Mouse (Mus musculus): ENCODE data around the gene Tet3.
A peak's percentile ranks its signal among the peaks of the same experiment; 100 is the strongest.

The Tet3 gene

GRCm38 (mm10) chr6:83439781-83440180, 19.1 kb downstream of the Tet3 start:
- no peak for DNase-seq (ENCODE audit: low spot score)

GRCm38 (mm10) chr6:83439119-83439767, 19.6 kb downstream of the Tet3 start:
- no peak for DNase-seq (ENCODE audit: low spot score)

DNA sequence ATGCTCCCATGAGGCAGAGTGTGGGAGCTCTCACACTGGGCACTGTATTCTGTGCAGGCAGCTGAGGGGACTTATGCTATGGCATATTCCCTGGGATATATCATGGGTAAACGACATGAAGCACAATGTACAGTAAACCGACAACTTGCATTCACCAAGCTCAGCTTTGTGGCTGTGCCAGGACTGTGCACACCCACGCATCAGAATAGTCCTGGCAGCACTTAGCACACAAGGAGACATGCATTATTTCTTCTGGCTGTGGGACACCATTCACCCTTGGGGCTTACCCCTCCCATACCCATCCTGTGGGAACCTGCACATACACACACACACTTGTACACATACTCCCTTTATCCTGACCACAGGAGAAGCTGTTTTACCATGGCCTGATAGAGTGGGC, 20.3 kb downstream of the Tet3 start:
- no peak for DNase-seq (ENCODE audit: low spot score)

- no peak for DNase-seq (ENCODE audit: low spot score)
These were observed 21.1 kb downstream of the Tet3 start for GRCm38 (mm10) chr6:83437802-83438201.

DNA sequence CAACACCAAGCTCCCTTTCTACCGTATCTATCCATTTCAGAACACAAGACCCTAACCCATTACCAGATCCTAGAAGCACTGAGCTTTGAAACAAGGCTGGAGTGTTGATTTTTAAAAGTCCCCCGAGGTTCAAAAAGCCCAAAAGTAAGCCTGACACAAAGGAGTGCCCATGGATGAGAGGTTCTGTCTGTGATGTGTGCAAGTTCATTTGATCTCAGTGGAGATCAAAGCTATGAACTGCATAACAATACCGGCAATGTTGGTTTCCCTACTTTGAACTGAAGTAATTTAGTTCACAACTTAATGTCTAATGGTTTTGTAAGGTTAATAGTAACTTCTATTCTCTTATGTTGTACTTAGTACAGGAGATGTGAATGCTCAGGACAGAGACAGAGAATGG, 21.7 kb downstream of the Tet3 start:
- no peak for DNase-seq (ENCODE audit: low spot score)

DNA sequence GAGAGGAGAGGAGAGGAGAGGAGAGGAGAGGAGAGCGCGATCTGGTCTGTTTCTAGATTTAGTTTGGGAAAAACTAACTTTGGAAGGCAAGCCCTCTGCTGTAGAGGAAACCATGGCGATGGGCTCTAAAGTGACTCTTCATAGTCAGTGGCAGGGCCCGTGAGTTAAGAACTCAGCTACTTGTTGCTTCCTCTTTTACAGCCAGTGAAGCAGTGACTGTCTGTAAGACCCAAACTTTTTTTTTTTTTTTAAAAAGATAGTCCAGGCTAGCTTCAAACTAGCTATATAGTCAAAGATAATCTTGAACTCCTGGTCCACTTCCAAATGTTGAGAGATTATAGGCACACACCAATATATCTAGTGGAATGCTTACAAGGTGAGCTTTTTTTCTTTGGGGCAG, 22.3 kb downstream of the Tet3 start:
- no peak for DNase-seq (ENCODE audit: low spot score)

DNA sequence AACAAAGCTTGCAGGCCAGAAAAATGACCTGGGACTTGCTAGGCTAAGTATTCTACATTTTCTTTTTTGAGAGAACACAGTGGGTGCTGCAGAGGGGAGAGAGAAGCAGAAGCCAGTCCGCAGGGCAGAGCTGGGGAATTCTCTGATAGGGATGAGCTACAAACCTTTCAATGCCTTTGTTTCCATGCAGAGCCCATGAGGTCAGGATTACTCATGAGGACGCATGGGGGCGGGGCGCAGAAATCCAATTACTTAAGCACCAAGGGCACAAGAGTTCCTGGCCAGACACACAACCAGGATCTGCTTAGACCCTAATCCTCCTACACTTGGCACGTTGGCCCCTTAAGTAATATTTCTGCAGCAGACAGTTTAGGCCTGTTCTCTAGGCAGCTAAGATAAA, 23.7 kb downstream of the Tet3 start:
- DNase-seq (ENCODE audit: low spot score), result peak; percentile 63

DNA sequence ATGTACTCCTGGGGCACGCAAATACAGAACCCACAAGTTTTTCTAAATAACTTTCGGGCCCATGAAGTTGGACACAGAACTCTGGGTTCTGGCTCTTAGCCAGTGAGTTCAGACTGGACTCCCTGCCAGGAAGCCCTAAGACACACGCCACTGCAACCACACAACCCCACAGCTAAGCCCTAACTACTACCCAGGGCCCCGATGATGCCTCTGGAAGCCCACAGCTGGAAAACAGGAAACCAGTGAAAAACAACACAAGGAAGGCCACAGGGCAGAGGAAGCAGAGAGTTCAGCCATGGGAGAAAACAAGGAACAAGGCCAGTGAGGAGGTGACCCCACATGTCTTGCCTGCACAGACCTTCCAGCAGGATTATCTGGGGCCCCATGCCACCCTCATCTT, 25.3 kb downstream of the Tet3 start:
- no peak for DNase-seq (ENCODE audit: low spot score)

DNA sequence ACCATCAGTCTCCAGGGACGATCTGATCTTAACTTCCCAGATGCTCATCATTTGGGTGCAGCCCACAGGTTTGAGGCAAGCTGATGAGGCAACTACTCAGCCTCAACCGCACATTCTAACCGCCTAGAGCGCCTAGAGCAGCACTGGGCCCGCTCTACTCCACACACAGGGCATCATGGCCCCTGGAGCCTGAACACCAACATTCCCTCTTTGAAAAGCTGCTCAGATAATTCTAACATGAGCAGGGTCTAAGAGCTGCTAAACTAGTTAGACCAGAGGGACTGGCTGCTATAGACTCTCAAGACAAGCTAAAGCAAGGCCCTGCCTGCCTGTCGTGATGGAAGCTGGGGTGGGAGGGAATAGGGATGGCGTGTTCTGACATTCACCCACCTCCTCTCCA, 25.9 kb downstream of the Tet3 start:
- no peak for DNase-seq (ENCODE audit: low spot score)

GRCm38 (mm10) chr6:83427968-83428731, 30.7 kb downstream of the Tet3 start:
- no peak for DNase-seq (ENCODE audit: low spot score)

DNA sequence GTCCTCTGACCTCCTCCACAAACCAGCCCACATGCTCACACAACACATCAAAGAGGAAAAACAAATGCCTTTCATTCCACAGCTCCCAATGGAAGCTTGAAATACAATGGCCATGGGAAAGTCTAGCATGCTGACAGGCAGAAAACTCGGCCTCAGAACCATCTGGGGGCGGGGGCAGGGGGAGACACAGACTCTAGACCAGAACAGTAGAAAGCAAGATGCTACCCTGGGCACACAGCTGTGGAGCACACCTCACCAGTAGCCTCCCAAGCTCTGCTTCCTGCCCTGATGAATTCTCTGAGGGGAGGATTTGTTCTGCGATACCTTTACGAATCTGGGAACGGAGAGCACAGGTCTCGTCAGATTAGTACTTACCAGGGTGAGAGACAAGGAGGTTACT, 31.4 kb downstream of the Tet3 start:
- DNase-seq (ENCODE audit: low spot score), result no peak

DNA sequence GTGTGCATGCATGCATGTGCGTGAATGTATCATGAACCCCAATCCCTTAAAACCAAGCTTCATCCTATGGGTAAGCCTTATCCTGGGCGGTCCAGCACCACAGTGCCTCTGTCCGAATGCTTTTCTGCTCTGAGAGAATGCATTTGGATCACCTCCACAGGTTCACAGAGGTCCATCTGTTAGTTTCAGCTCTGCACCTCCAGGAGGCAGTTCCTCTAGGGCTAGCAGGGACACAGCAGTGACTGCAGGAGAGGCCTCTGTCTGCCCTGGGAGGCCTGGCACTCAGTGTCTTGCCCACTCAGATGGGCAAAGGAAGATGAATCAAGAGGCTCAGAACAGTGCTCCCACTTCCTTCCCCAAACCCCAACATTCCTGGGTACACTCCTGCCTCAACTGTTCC, 32.3 kb downstream of the Tet3 start:
- DNase-seq (ENCODE audit: low spot score), result no peak

DNA sequence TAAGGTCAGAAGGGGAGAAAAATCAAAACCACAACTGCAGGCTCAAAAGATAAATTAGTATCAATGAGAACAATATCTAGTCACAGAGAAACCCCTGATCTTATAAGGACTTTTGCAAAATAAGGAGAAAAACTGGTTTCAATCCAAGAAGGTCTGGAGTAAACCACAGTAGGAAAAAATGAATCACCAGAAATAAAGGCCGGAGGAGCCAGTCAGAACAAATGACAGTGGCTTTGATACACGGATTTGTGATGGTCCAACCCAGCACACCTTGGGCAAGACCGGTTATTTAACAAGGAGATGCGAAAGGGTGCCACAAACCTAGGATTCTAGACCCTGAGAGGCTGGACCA, 34.9 kb downstream of the Tet3 start:
- no peak for DNase-seq (ENCODE audit: low spot score)

DNA sequence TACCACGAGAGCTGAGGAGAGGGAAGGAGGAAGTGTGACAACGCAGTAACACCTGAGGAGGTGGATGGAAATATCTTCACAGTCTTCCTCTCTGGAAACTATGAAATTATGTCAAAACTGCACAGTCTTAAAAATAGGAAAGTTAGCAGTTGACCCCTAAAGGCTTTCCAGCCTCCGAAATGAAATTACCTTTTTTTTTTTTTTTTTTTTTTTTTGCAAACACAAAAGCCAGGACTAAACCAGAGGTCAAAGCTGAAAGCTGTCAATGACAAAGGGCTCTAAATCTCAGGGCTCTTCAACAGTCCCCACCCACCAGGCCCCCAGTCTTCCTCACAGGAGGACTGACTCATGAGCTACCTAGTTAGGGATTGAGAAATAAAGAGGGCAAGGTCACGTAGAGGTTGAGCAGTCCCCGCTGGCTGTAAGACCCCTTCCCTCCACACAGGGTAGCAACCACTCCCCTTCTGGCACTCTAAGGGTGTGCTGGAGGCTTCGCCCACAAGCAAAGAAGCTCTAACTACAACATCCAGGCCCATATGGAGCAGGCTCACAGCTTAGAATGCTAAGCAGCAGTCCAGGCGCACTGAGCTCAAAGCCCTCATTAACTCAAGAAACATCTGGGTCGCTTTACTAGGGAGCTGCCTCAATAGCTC, 35.4 kb downstream of the Tet3 start:
- DNase-seq (ENCODE audit: low spot score), result no peak

DNA sequence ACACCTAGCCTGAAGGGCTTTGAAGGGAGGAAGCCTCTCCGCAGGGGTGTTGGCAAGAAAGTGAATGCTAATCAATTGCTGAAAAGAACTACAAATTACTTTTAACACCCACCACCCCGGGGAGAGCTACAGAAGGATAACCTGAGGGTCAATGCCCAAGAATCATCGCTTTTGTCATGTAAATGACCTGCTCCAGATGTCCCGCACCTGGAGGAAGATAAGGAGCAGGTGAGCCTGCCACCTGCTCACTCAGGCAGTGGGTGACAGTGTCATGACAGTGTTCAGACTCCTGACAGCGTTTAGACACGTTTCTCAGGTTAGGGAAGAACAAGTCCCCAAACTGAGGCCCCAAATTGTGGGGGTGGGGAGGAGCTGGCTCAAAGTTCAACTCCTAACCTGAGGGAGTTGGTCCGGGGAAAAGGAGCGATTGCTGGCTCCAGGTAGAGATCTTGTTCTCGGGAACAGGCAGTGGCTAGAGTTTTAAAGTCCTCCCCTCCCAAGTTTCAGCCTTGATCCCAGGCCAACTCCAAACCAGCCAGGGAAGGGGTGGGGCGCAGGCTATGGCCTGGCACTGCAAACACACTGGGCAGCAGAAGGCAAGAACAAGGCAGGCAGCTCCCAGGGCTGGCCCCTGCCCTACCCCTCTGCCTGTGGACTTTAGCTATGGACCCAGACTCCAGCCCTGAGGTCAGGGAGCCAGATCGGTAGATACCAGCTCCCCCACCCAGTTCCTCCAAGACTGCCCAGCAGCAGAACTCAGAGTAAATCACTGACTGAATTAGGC, 36.8 kb downstream of the Tet3 start:
- DNase-seq (ENCODE audit: low spot score), result peak; percentile 72

DNA sequence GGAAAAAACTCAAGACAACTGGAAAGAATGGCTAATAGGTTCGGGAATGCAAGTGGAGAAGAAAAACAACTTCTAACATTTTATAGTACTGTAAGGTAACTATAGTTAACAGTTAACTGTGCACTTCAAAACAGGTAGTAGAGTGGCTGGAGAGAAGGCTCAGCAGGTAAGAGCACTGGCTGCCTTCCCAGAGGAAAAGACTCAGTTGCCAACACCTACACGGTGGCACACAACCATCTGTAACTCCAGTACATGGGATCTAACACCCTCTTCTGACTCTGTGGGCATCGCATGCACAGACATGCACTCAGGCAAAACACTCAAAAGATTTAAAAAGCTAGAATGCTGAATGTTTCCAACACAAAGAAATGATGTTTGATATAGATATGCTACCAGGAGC, 39.4 kb downstream of the Tet3 start:
- no peak for DNase-seq (ENCODE audit: low spot score)

- no peak for DNase-seq (ENCODE audit: low spot score)
These were observed 41.4 kb downstream of the Tet3 start for GRCm38 (mm10) chr6:83417531-83417930.

DNA sequence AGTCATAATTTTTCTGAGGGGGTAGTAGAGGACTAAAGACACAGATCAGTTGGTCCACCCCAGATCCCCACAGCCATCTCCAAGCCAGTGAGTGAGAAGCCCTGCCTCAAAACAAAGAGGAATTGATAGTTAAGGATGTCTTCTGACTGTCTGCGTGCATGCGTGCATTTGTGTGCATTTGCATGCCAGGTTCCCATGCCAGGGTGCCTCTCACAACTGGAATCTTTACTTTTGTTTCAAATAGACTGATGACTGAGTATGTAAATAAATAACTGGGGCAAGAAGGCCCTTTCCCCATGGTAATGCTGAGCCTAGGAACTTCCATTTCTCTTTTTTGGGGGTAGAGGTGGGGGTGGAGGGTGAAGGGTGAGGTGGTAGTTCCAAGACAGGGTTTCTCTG, 41.8 kb downstream of the Tet3 start:
- DNase-seq (ENCODE audit: low spot score), result no peak

- no peak for DNase-seq (ENCODE audit: low spot score)
These were observed 42.4 kb downstream of the Tet3 start for GRCm38 (mm10) chr6:83416261-83417103.

DNA sequence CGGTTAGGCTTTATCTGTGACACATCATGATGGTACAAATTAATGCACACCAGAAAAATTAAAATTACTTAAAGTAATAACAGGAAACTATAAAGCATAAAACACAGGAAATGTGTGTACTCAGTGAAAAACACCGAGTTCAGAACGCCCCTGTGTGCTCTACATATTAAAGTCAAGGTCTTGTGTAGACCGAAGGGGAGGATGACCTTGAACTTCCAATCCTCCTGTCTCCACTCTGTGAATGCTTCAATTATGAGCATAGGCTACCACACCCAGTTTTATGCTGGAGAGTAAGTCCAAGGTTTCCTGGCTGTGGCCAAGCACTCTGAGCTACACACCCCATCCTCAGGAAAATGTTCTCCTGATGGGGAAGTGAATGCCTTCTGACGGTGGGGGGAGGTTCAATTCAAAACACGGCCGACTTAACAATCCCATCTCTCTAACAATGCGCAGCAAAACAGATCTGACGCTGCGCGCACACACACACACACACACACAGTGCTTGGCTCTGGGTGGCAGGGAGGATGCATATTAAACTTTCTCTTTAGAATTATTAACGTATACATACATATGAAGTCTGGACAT, 43.4 kb downstream of the Tet3 start:
- DNase-seq (ENCODE audit: low spot score), result no peak

DNA sequence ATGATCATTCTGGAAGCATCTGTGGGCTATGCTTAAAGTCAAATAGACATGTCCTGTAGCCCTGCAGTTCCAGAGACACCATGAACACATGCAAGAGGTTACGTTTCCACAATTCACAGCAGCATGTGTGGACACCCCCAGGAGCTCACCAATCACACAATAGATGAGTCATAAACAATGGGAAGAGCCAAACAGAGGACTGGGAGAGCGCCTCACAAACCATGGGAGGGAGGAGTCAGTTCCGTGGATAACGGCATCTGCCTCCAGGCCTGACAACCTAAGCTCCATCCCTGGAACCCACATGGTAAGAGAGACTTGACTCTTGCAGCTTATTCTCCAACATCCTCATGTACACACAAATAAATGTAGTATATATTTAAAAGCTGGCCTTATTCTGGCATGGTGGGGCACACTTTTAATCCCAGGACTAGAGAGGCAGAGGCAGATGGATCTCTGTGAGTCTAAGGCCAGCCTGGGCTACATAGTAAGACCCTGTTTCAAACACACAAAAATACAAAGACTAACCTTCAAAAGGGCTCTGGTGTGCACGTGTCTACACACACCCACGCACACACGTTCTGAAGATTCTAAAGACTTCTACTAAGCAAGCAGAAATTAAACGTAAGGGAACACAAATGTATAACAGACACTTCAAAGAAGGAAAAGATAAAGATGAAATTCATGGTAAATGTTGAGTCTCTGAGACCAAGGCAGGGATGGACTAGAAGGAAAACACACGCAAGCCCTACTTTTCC, 44.1 kb downstream of the Tet3 start:
- DNase-seq (ENCODE audit: low spot score), result no peak
